Comparison of ENCODE assay signal across 8 mouse cellular contexts in genomic region chr5:66617921-66618460, GRCm38 (mm10). TPM values are rescaled to one million over a fixed set of nuclear protein-coding genes. Genes with fewer than 3 reads are reported as not detected.
DNase-seq lines count a peak whose midpoint lies in the region; ATAC-seq lines count a peak whose summit lies in the region.

No protein-coding gene starts in this region.

- intact Hi-C loops in left cerebral cortex, postnatal 10 days (cut with DNase I): loop anchor here (2.0 to 5.0 kb wide), 4 partner anchors 59 to 366 kb away; partner anchors contain the start of gene Uchl1

- no peaks in the 10 kb centered on the region for H3K4me1 ChIP-seq in embryonic facial prominence, embryonic 11.5 days (ENCODE audit: control insufficient read depth, insufficient read depth, low read length)
- H3K4me1 ChIP-seq in hindbrain, embryonic 11.5 days (replicated peaks; ENCODE audit: control insufficient read depth, insufficient read depth, low read length): no peaks in the 10 kb centered on the region
- peaks cover 46% of the 10 kb centered on the region for H3K4me1 ChIP-seq in limb, embryonic 12.5 days (replicated peaks)
- peaks cover 44% of the 10 kb centered on the region for H3K4me1 ChIP-seq in neural tube, embryonic 12.5 days

- peak; percentile 65 for ATAC-seq in embryonic facial prominence, embryonic 11.5 days (replicated peaks; ENCODE audit: insufficient number of reproducible peaks, low FRiP score, low TSS enrichment, low read depth)
- ATAC-seq in hindbrain, embryonic 11.5 days (ENCODE audit: low FRiP score): peak; percentile 78
- ATAC-seq in limb, embryonic 12.5 days (ENCODE audit: insufficient number of reproducible peaks, insufficient read depth, low FRiP score, low TSS enrichment, low read depth): peak; percentile 68
- peak; percentile 63 for ATAC-seq in neural tube, embryonic 12.5 days (ENCODE audit: low FRiP score, low read depth)

- H3K27ac ChIP-seq in embryonic facial prominence, embryonic 11.5 days (replicated peaks; ENCODE audit: low read depth, low read length): peak overlapping the region; percentile 94
- peak overlapping the region; percentile 96 for H3K27ac ChIP-seq in hindbrain, embryonic 11.5 days (ENCODE audit: low read depth, low read length)
- peak overlapping the region; percentile 99 for H3K27ac ChIP-seq in limb, embryonic 12.5 days
- peak overlapping the region; percentile 97 for H3K27ac ChIP-seq in neural tube, embryonic 12.5 days

- no peaks in the 10 kb centered on the region for H3K36me3 ChIP-seq in embryonic facial prominence, embryonic 11.5 days (replicated peaks; ENCODE audit: control insufficient read depth, insufficient read depth, low read depth, low read length)
- no peaks in the 10 kb centered on the region for H3K36me3 ChIP-seq in hindbrain, embryonic 11.5 days (ENCODE audit: control insufficient read depth, insufficient read depth, low read length)
- H3K36me3 ChIP-seq in limb, embryonic 12.5 days: no peaks in the 10 kb centered on the region
- H3K36me3 ChIP-seq in neural tube, embryonic 12.5 days: no peaks in the 10 kb centered on the region

- DNase-seq in left cerebral cortex, postnatal 10 days (ENCODE audit: extremely low spot score in 1 of 2, low spot score in 2 of 2): peak; percentile 18 to 66
- no peak for DNase-seq in left cerebral cortex, adult 11 months (ENCODE audit: low spot score)
- peak; percentile 76 for DNase-seq in adrenal gland, adult 2 months
- DNase-seq in embryonic facial prominence, embryonic 11.5 days (ENCODE audit: low spot score): peak; percentile 48
- no peak for DNase-seq in hindbrain, embryonic 11.5 days (ENCODE audit: low spot score)
- no peak for DNase-seq in urinary bladder, postnatal 10 days (ENCODE audit: low spot score)

- WGBS in embryonic facial prominence, embryonic 11.5 days: under 1% methylated on average over 54 of the region's 54 CpGs
- WGBS in hindbrain, embryonic 11.5 days: under 1% methylated on average over 48 of the region's 54 CpGs
- WGBS in limb, embryonic 12.5 days: 0% methylated on average over 54 of the region's 54 CpGs
- WGBS in neural tube, embryonic 12.5 days: under 1% methylated on average over 47 of the region's 54 CpGs

- H3K4me2 ChIP-seq in embryonic facial prominence, embryonic 11.5 days (ENCODE audit: low read depth, low read length): peak overlapping the region; percentile 80
- H3K4me2 ChIP-seq in hindbrain, embryonic 11.5 days (replicated peaks; ENCODE audit: low read depth, low read length): peak overlapping the region; percentile 85
- peak overlapping the region; percentile 81 for H3K4me2 ChIP-seq in limb, embryonic 12.5 days
- peak overlapping the region; percentile 77 for H3K4me2 ChIP-seq in neural tube, embryonic 12.5 days (replicated peaks)

- peak overlapping the region; percentile 81 for H3K4me3 ChIP-seq in embryonic facial prominence, embryonic 11.5 days (ENCODE audit: low read depth, low read length)
- peak overlapping the region; percentile 86 for H3K4me3 ChIP-seq in hindbrain, embryonic 11.5 days (ENCODE audit: low read depth, low read length)
- H3K4me3 ChIP-seq in limb, embryonic 12.5 days (replicated peaks): peak overlapping the region; percentile 93
- peak overlapping the region; percentile 79 for H3K4me3 ChIP-seq in neural tube, embryonic 12.5 days

- H3K9ac ChIP-seq in embryonic facial prominence, embryonic 11.5 days (replicated peaks; ENCODE audit: low read length): peak overlapping the region; percentile 85
- peak overlapping the region; percentile 90 for H3K9ac ChIP-seq in hindbrain, embryonic 11.5 days (ENCODE audit: low read depth, low read length)
- peak overlapping the region; percentile 96 for H3K9ac ChIP-seq in limb, embryonic 12.5 days (replicated peaks)
- H3K9ac ChIP-seq in neural tube, embryonic 12.5 days: peak overlapping the region; percentile 97

- no peaks in the 10 kb centered on the region for H3K9me3 ChIP-seq in embryonic facial prominence, embryonic 11.5 days (replicated peaks; ENCODE audit: control insufficient read depth, low read length)
- no peaks in the 10 kb centered on the region for H3K9me3 ChIP-seq in hindbrain, embryonic 11.5 days (ENCODE audit: control insufficient read depth, low read length)
- H3K9me3 ChIP-seq in limb, embryonic 12.5 days: no peaks in the 10 kb centered on the region
- H3K9me3 ChIP-seq in neural tube, embryonic 12.5 days: no peaks in the 10 kb centered on the region

- no peaks in the 10 kb centered on the region for H3K27me3 ChIP-seq in embryonic facial prominence, embryonic 11.5 days (ENCODE audit: control insufficient read depth, insufficient read depth, low read length)
- H3K27me3 ChIP-seq in hindbrain, embryonic 11.5 days (ENCODE audit: control insufficient read depth, insufficient read depth, low read length): no peaks in the 10 kb centered on the region
- H3K27me3 ChIP-seq in limb, embryonic 12.5 days: no peaks in the 10 kb centered on the region
- no peaks in the 10 kb centered on the region for H3K27me3 ChIP-seq in neural tube, embryonic 12.5 days (replicated peaks)

RNA-seq across cellular contexts. Expression of gene Apbb2, which starts 0.6 kb away (rescaled TPM):
- 10 to 100 TPM; 73.7 to 74.4 TPM for total RNA-seq in left cerebral cortex, postnatal 10 days (2021)
- 10 to 100 TPM; 58.3 to 76.7 TPM for total RNA-seq in adrenal gland, adult 2 months (2021)
- 8.4 and 20.0 TPM in 2 replicates for polyA plus RNA-seq in adrenal gland, adult 2 months (2012; rRNA removed)
- polyA plus RNA-seq in embryonic facial prominence, embryonic 11.5 days (2014; fragmentation: Nextera tagmentation; extraction: Ambion mirVana): 27.8 and 33.5 TPM in 2 replicates
- 43.0 and 47.1 TPM in 2 replicates for polyA plus RNA-seq in hindbrain, embryonic 11.5 days (2014; fragmentation: Nextera tagmentation; extraction: Ambion mirVana)
- 46.9 and 48.6 TPM in 2 replicates for polyA plus RNA-seq in limb, embryonic 12.5 days (2016; fragmentation: Nextera tagmentation; extraction: Ambion mirVana)
- 80.5 and 88.5 TPM in 2 replicates for polyA plus RNA-seq in neural tube, embryonic 12.5 days (2016; fragmentation: Nextera tagmentation; extraction: Ambion mirVana)

RNA-seq across cellular contexts. Expression of gene Uchl1, which starts 57.9 kb away (rescaled TPM):
- 1,000 to 10,000 TPM; 1,225 to 1,317 TPM for total RNA-seq in left cerebral cortex, postnatal 10 days (2021)
- total RNA-seq in adrenal gland, adult 2 months (2021): 100 to 1,000 TPM in 1 of 2 experiments, 10 to 100 TPM in 1; 40.7 to 129 TPM
- 85.0 and 128 TPM in 2 replicates for polyA plus RNA-seq in adrenal gland, adult 2 months (2012; rRNA removed)
- polyA plus RNA-seq in embryonic facial prominence, embryonic 11.5 days (2014; fragmentation: Nextera tagmentation; extraction: Ambion mirVana): 181 and 212 TPM in 2 replicates
- polyA plus RNA-seq in hindbrain, embryonic 11.5 days (2014; fragmentation: Nextera tagmentation; extraction: Ambion mirVana): 421 and 428 TPM in 2 replicates
- 57.6 and 65.6 TPM in 2 replicates for polyA plus RNA-seq in limb, embryonic 12.5 days (2016; fragmentation: Nextera tagmentation; extraction: Ambion mirVana)
- polyA plus RNA-seq in neural tube, embryonic 12.5 days (2016; fragmentation: Nextera tagmentation; extraction: Ambion mirVana): 696 and 765 TPM in 2 replicates

Comparison
In these comparisons a context has a peak if more than half of its experiments do, and no peak if none do; other contexts are left out.
1. DNase-seq: peak in left cerebral cortex, postnatal 10 days (2 of 2), adrenal gland, adult 2 months (single experiment) and embryonic facial prominence, embryonic 11.5 days (single experiment); none in left cerebral cortex, adult 11 months (single experiment), hindbrain, embryonic 11.5 days (single experiment) and urinary bladder, postnatal 10 days (single experiment).
2. Peak in every context shown above with its lines, with median percentiles within 50 percentile points of each other: ATAC-seq, H3K27ac ChIP-seq, H3K4me2 ChIP-seq, H3K4me3 ChIP-seq and H3K9ac ChIP-seq.